32 mouse cellular contexts compared by ENCODE assay signal in genomic region chr11:112916923-112917322, GRCm38 (mm10).
"Had no signal": no experiment of that assay in that cellular context is flagged by ENCODE, and none has a peak within 500 bp of the region (broad histone marks: within the 10 kb centered on the region; RNA-seq: fewer than 3 reads in every experiment).

No protein-coding gene starts in this region.

- H3K36me3 ChIP-seq: limb, embryonic 10.5 days; limb, embryonic 12.5 days; limb, embryonic 13.5 days; limb, embryonic 15.5 days; liver, embryonic 12.5 days; liver, embryonic 13.5 days; liver, embryonic 15.5 days; lung, embryonic 15.5 days; midbrain, embryonic 10.5 days; midbrain, embryonic 12.5 days; midbrain, embryonic 13.5 days; midbrain, embryonic 15.5 days; neural tube, embryonic 12.5 days had no signal

- H3K4me1 ChIP-seq: limb, embryonic 10.5 days; limb, embryonic 12.5 days; limb, embryonic 13.5 days; limb, embryonic 15.5 days; liver, embryonic 12.5 days; liver, embryonic 13.5 days; liver, embryonic 15.5 days; lung, embryonic 15.5 days; megakaryocyte, embryonic 14.5 days; midbrain, embryonic 12.5 days; midbrain, embryonic 13.5 days; midbrain, embryonic 15.5 days; neural tube, embryonic 12.5 days had no signal

- H3K27ac ChIP-seq: limb, embryonic 10.5 days; limb, embryonic 12.5 days; limb, embryonic 13.5 days; limb, embryonic 15.5 days; liver, embryonic 12.5 days; liver, embryonic 13.5 days; liver, embryonic 14.5 days; liver, embryonic 15.5 days; lung, embryonic 15.5 days; macrophage; midbrain, embryonic 10.5 days; midbrain, embryonic 12.5 days; midbrain, embryonic 13.5 days; midbrain, embryonic 15.5 days; neural tube, embryonic 12.5 days had no signal

- H3K4me2 ChIP-seq: limb, embryonic 12.5 days; limb, embryonic 13.5 days; limb, embryonic 15.5 days; liver, embryonic 11.5 days; liver, embryonic 12.5 days; liver, embryonic 13.5 days; liver, embryonic 15.5 days; lung, embryonic 14.5 days; lung, embryonic 15.5 days; midbrain, embryonic 11.5 days; midbrain, embryonic 12.5 days; midbrain, embryonic 13.5 days; midbrain, embryonic 15.5 days; neural tube, embryonic 12.5 days had no signal

- ATAC-seq: liver, embryonic 12.5 days; liver, postnatal 0 days; lung, postnatal 0 days; midbrain, embryonic 13.5 days; midbrain, embryonic 15.5 days; midbrain, embryonic 16.5 days had no signal

- DNase-seq: left cerebral cortex, postnatal 4 days; liver; liver, embryonic 13.5 days; liver, postnatal 0 days; lung, adult 18-20 months; lung, adult 2 months; lung, embryonic 14.5 days; lung, postnatal 10 days; lung, postnatal 14 days; lung, postnatal 36 days; lung, postnatal 4 days; midbrain, embryonic 14.5 days had no signal

- H3K9ac ChIP-seq: limb, embryonic 12.5 days; limb, embryonic 13.5 days; limb, embryonic 15.5 days; liver, embryonic 12.5 days; liver, embryonic 13.5 days; liver, embryonic 14.5 days; liver, embryonic 15.5 days; liver, postnatal 0 days; lung, embryonic 14.5 days; lung, embryonic 15.5 days; midbrain, embryonic 12.5 days; midbrain, embryonic 13.5 days; midbrain, embryonic 15.5 days; neural tube, embryonic 12.5 days had no signal

- H3K4me3 ChIP-seq: limb, embryonic 10.5 days; limb, embryonic 12.5 days; limb, embryonic 13.5 days; limb, embryonic 15.5 days; liver, embryonic 12.5 days; liver, embryonic 13.5 days; liver, embryonic 15.5 days; lung, embryonic 15.5 days; megakaryocyte, embryonic 14.5 days; midbrain, embryonic 10.5 days; midbrain, embryonic 12.5 days; midbrain, embryonic 13.5 days; midbrain, embryonic 15.5 days; myocyte; neural tube, embryonic 12.5 days had no signal

- H3K27me3 ChIP-seq: limb, embryonic 12.5 days; limb, embryonic 13.5 days; limb, embryonic 15.5 days; liver, embryonic 12.5 days; liver, embryonic 13.5 days; liver, embryonic 15.5 days; lung, embryonic 15.5 days; megakaryocyte, embryonic 14.5 days; midbrain, embryonic 12.5 days; midbrain, embryonic 13.5 days; midbrain, embryonic 15.5 days; neural tube, embryonic 12.5 days had no signal

- H3K9me3 ChIP-seq: limb, embryonic 10.5 days; limb, embryonic 12.5 days; limb, embryonic 13.5 days; limb, embryonic 15.5 days; liver, embryonic 12.5 days; liver, embryonic 13.5 days; liver, embryonic 15.5 days; lung, embryonic 15.5 days; midbrain, embryonic 10.5 days; midbrain, embryonic 12.5 days; midbrain, embryonic 13.5 days; midbrain, embryonic 15.5 days; neural tube, embryonic 12.5 days had no signal
